Mouse (Mus musculus) thymus, adult 2 months (tissue): ENCODE data around the gene Ager.

ENCODE experiments used
- CTCF ChIP-seq: fragments of 200-500 bp; IDR thresholded peaks from 2 replicates; pipeline ENCODE4 v1.5.1; 2012; ENCODE audit warnings: mild to moderate bottlenecking, control low read depth, low read length, moderate library complexity, borderline replicate concordance; ENCODE audit not compliant: control insufficient read depth, poor library complexity, insufficient read depth; ENCODE audit errors: extremely low read depth
- POLR2A ChIP-seq: fragments of 200-500 bp; IDR thresholded peaks from 2 replicates; pipeline ENCODE4 v1.6.1; 2012; ENCODE audit warnings: mild to moderate bottlenecking, low read length, control low read depth, moderate library complexity; ENCODE audit not compliant: control insufficient read depth, poor library complexity, insufficient read depth; ENCODE audit errors: extremely low read depth

DNA sequence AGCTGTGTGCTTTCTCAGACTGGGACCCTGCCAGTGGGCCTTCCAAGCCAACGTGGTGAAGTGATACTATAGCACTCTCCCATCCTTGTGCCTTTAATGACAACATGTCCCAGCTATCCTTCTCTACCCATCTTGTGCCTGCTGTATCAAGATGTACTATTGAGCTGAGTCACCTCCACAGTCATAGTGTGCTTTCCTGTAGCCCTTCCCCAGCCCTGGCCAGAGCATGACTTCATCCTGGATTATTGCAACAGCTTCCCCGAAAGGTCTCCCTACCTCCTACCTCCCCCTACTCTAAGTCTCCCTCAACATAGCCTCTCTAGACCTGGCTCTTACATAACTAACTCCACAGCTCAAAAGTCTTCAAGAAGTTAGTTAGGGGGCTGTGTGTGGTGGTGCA lies 38.0 kb downstream of the Ager start:
- TF ChIP-seq CTCF = no peak
- TF ChIP-seq POLR2A = no peak
